Mouse (Mus musculus) common myeloid progenitor, adult 5-6 weeks (primary cell): ENCODE measurements around the gene Gm3012. TPM values are rescaled to one million over a fixed set of nuclear protein-coding genes. Genes with fewer than 3 reads are reported as not detected.
"Not testable (repeated sequence)": the region's sequence is repeated elsewhere in the genome, so short reads cannot be mapped to it uniquely, and the experiment has no call there.

ENCODE experiments used
- ATAC-seq: replicated peaks from 2 replicates; pipeline ENCODE4 v1.8.0; 2016; ENCODE audit warnings: low read depth, mild to moderate bottlenecking, moderate TSS enrichment, inconsistent platforms; ENCODE audit not compliant: poor library complexity, severe bottlenecking
- total RNA-seq: library from RNA; stranded (forward); fragments of 200-1000, 187-1606 nt; gene quantifications from 2 replicates; pipeline ENCODE4 v1.2.3, GENCODE M21; 2017

Gm3012 gene
- not detected in 2 replicates for total RNA-seq

DNA sequence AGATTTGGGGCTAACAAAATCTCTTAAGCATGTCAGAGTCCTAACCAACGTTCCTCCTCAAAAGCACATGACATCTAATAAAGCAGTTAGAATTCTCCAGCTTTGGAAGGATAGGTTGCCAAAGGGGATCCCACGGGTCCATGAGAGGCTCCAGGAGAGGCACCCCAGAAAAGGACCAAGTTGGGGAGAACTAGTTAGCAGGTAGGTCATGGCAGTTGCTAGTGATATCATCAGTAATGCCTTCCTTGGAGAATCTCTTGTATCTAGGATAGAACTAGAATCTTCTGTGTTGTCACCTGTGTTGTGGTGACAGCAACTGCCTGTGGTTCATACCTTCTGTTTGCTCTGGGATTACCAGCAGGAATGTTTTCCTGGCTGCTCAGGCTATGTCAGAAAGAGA is at the start of gene Gm3012:
Gene Gm3012 (plus strand): TSS at position 301 of the 400 bp plus-strand sequence.
- not testable (repeated sequence) for ATAC-seq

DNA sequence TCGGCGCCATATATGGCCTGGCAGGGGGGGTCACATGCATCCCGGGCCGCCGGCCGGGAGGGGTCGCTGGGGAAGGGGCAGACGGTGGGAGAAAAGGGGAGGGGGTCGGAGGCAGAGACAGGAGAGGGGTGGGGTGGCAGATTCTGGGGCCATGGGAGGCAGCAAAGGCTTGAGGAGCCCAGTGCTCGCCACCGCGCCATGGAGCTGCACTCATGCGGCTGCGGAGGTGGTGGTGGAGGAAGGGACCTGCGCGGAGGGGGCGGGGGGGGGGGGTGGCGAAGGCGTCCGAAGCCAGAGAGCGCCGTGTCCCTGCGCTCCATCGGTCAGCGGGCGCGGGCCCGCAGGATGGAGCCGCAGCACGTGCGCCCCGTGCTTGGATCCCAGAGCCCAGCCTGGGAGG is 17.4 kb downstream of the Gm3012 start, which contains the start of gene Gm3020:
Gene Gm3020 (plus strand): TSS at position 301 of the 400 bp plus-strand sequence.
- not testable (repeated sequence) for ATAC-seq

DNA sequence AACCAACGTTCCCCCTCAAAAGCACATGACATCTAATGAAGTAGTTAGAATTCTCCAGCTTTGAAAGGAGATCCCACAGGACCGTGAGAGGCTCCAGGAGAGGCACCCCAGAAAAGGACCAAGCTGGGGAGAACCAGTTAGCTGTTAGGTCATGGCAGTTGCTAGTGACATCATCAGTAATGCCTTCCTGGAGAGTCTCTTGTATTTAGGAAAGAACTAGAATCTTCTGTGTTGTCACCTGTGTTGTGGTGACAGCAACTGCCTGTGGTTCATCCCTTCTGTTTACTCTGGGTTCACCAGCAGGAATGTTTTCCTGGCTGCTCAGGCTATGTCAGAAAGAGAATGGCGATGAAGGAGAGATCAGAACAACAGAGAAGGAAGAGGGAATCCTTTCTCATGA is 54.2 kb downstream of the Gm3012 start, which contains the start of gene Gm3043:
Gene Gm3043 (plus strand): TSS at position 301 of the 400 bp plus-strand sequence.
- not testable (repeated sequence) for ATAC-seq

Other genes starting within 250 kb of the Gm3012 start
- not detected in 2 replicates for gene Gm10413, start 239.4 kb upstream of the Gm3012 start, total RNA-seq
- 0.29 TPM in 1 of 2 replicates, not detected in the other for gene Gm10409, start 221.9 kb upstream of the Gm3012 start, total RNA-seq
- gene Gm3005, start 206.4 kb upstream of the Gm3012 start, total RNA-seq = not detected in 2 replicates
- not detected in 2 replicates for gene Gm10408, start 185.1 kb upstream of the Gm3012 start, total RNA-seq
- 0.29 TPM in 1 of 2 replicates, not detected in the other for gene Gm3020, start 17.5 kb downstream of the Gm3012 start, total RNA-seq
- gene Gm3043, start 54.3 kb downstream of the Gm3012 start, total RNA-seq = not detected in 2 replicates
- gene Gm3002, start 175.6 kb downstream of the Gm3012 start, total RNA-seq = not detected in 2 replicates
- gene Gm3033, start 211.7 kb downstream of the Gm3012 start, total RNA-seq = not detected in 2 replicates
- not detected in 2 replicates for gene Gm2916, start 249.7 kb downstream of the Gm3012 start, total RNA-seq